In genomic region chr4:66804552-66805301, GRCm38 (mm10) we compare ENCODE assay signal across 16 mouse cellular contexts.
"Had no signal": no experiment of that assay in that cellular context is flagged by ENCODE, and none has a peak within 500 bp of the region (broad histone marks: within the 10 kb centered on the region; RNA-seq: fewer than 3 reads in every experiment).

No protein-coding gene starts in this region.

- H3K9me3 ChIP-seq: neural tube, embryonic 13.5 days; neural tube, embryonic 15.5 days; stomach, embryonic 15.5 days had no signal

- H3K4me2 ChIP-seq: neural tube, embryonic 13.5 days; neural tube, embryonic 15.5 days; stomach, embryonic 15.5 days had no signal

- H3K27me3 ChIP-seq: neural tube, embryonic 13.5 days; neural tube, embryonic 15.5 days; stomach, embryonic 15.5 days had no signal

- H3K4me1 ChIP-seq: neural tube, embryonic 13.5 days; neural tube, embryonic 15.5 days; stomach, embryonic 15.5 days had no signal

- H3K36me3 ChIP-seq: neural tube, embryonic 13.5 days; neural tube, embryonic 15.5 days; stomach, embryonic 15.5 days had no signal

- H3K4me3 ChIP-seq: neural tube, embryonic 13.5 days; neural tube, embryonic 15.5 days; stomach, embryonic 15.5 days had no signal

- H3K9ac ChIP-seq: neural tube, embryonic 13.5 days; neural tube, embryonic 15.5 days; stomach, embryonic 15.5 days had no signal

- H3K27ac ChIP-seq: neural tube, embryonic 13.5 days; neural tube, embryonic 15.5 days; stomach, embryonic 15.5 days; stomach, postnatal 0 days had no signal

- DNase-seq: retina, postnatal 1 day; right cerebral cortex, adult 18-20 months; right cerebral cortex, postnatal 14 days; right cerebral cortex, postnatal 25 days; right cerebral cortex, postnatal 4 days; spleen, adult 18-20 months; thymus, adult 18-20 months; thymus, adult 2 months; thymus, postnatal 14 days; thymus, postnatal 25 days; thymus, postnatal 36 days; thymus, postnatal 4 days had no signal
